ENCODE assay signal across 14 mouse cellular contexts in the genomic region with DNA sequence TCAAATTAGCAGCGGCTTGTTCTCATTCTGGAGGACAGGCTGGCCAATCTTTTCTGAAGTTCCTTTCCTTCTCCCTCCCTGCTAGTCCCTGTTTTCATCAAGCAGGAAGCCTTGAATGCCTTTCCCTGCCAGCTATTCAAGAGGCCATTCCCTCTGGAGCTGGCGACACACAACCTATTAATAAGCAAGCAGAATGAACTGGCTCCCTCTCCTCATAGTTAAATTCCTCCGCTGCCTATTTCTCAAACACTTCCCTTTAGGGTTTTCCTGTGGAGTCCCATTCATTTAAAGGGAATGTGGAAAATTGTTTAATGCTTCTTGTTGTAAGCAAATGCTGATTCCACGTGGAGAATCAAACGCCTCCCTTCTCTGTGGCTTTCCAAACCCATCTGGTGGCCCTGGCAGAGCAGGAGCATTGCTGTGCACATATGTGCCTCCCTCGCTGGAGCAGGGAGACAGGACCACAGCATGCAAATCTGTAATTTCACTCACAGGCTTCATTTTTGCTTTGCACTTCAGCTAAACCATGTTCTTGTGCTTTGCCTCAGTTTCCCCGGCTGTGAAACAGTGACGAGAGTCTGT.
A peak's percentile ranks its signal among the peaks of the same experiment; 100 is the strongest.
DNase-seq lines count a peak whose midpoint lies in the region; ATAC-seq lines count a peak whose summit lies in the region.
"Had no signal": no experiment of that assay in that cellular context is flagged by ENCODE, and none has a peak within 500 bp of the region (broad histone marks: within the 10 kb centered on the region; RNA-seq: fewer than 3 reads in every experiment).

No protein-coding gene starts in this region.

- H3K4me2 ChIP-seq in forebrain, embryonic 14.5 days (ENCODE audit: low read length) = no peak overlapping the region
- H3K4me2 ChIP-seq in forebrain, embryonic 12.5 days = no peak overlapping the region
- H3K4me2 ChIP-seq in limb, embryonic 12.5 days = no peak overlapping the region
- no peak overlapping the region for H3K4me2 ChIP-seq in neural tube, embryonic 15.5 days
- H3K4me2 ChIP-seq: liver, embryonic 15.5 days had no signal

- H3K36me3 ChIP-seq in forebrain, embryonic 14.5 days (ENCODE audit: control insufficient read depth, insufficient read depth, low read length) = no peaks in the 10 kb centered on the region
- no peaks in the 10 kb centered on the region for H3K36me3 ChIP-seq in forebrain, embryonic 12.5 days (replicated peaks)
- H3K36me3 ChIP-seq in limb, embryonic 12.5 days = no peaks in the 10 kb centered on the region
- H3K36me3 ChIP-seq in limb, embryonic 10.5 days = no peaks in the 10 kb centered on the region
- no peaks in the 10 kb centered on the region for H3K36me3 ChIP-seq in neural tube, embryonic 15.5 days
- H3K36me3 ChIP-seq: liver, embryonic 15.5 days had no signal

- H3K9ac ChIP-seq in forebrain, embryonic 14.5 days (ENCODE audit: low read length) = no peak overlapping the region
- no peak overlapping the region for H3K9ac ChIP-seq in forebrain, embryonic 12.5 days
- H3K9ac ChIP-seq in limb, embryonic 12.5 days (replicated peaks) = no peak overlapping the region
- H3K9ac ChIP-seq in neural tube, embryonic 15.5 days (replicated peaks) = no peak overlapping the region
- H3K9ac ChIP-seq: liver, embryonic 15.5 days had no signal

- H3K9me3 ChIP-seq in forebrain, embryonic 14.5 days (replicated peaks; ENCODE audit: control insufficient read depth, low read length) = no peaks in the 10 kb centered on the region
- H3K9me3 ChIP-seq in forebrain, embryonic 12.5 days = 0 out of 2 replicates have a peak, but pooled peaks cover 3% of the 10 kb centered on the region
- H3K9me3 ChIP-seq in limb, embryonic 12.5 days = peaks cover 6% of the 10 kb centered on the region; the same call in 1 of the 2 replicates
- no peaks in the 10 kb centered on the region for H3K9me3 ChIP-seq in limb, embryonic 10.5 days (replicated peaks)
- no peaks in the 10 kb centered on the region for H3K9me3 ChIP-seq in neural tube, embryonic 15.5 days (replicated peaks)
- H3K9me3 ChIP-seq: liver, embryonic 15.5 days had no signal

- no peak overlapping the region for H3K4me3 ChIP-seq in forebrain, embryonic 14.5 days (ENCODE audit: low read depth, low read length)
- H3K4me3 ChIP-seq in forebrain, embryonic 12.5 days (replicated peaks) = no peak overlapping the region
- H3K4me3 ChIP-seq in limb, embryonic 12.5 days (replicated peaks) = no peak overlapping the region
- no peak overlapping the region for H3K4me3 ChIP-seq in limb, embryonic 10.5 days
- no peak overlapping the region for H3K4me3 ChIP-seq in neural tube, embryonic 15.5 days (replicated peaks)
- H3K4me3 ChIP-seq: left cerebral cortex, adult 2 months; liver, embryonic 15.5 days had no signal

- H3K27me3 ChIP-seq in forebrain, embryonic 14.5 days (replicated peaks; ENCODE audit: control insufficient read depth, insufficient read depth, low read length) = no peaks in the 10 kb centered on the region
- H3K27me3 ChIP-seq in forebrain, embryonic 12.5 days = 0 out of 2 replicates have a peak, but pooled peaks cover 3% of the 10 kb centered on the region
- no peaks in the 10 kb centered on the region for H3K27me3 ChIP-seq in limb, embryonic 12.5 days
- peaks cover 7% of the 10 kb centered on the region; the same call in 1 of the 2 replicates for H3K27me3 ChIP-seq in limb, embryonic 10.5 days (ENCODE audit: low read depth, poor library complexity, severe bottlenecking)
- no peaks in the 10 kb centered on the region for H3K27me3 ChIP-seq in neural tube, embryonic 15.5 days (replicated peaks)
- H3K27me3 ChIP-seq: liver, embryonic 15.5 days had no signal

- no peak overlapping the region for H3K27ac ChIP-seq in forebrain, embryonic 14.5 days (ENCODE audit: low read depth, low read length)
- no peak overlapping the region for H3K27ac ChIP-seq in forebrain, embryonic 12.5 days
- peak overlapping the region; percentile 69 for H3K27ac ChIP-seq in limb, embryonic 12.5 days
- no peak overlapping the region for H3K27ac ChIP-seq in limb, embryonic 10.5 days
- 0 out of 2 replicates have a peak overlapping the region, but pooled peaks have one; percentile 7 for H3K27ac ChIP-seq in neural tube, embryonic 15.5 days (replicated peaks)
- H3K27ac ChIP-seq: left cerebral cortex, adult 2 months; liver, embryonic 15.5 days had no signal

- no peaks in the 10 kb centered on the region for H3K4me1 ChIP-seq in forebrain, embryonic 14.5 days (ENCODE audit: control insufficient read depth, insufficient read depth, low read length)
- peaks cover 13% of the 10 kb centered on the region; the same call in 1 of the 2 replicates for H3K4me1 ChIP-seq in forebrain, embryonic 12.5 days
- H3K4me1 ChIP-seq in limb, embryonic 12.5 days (replicated peaks) = peaks cover 14% of the 10 kb centered on the region
- peaks cover 12% of the 10 kb centered on the region for H3K4me1 ChIP-seq in limb, embryonic 10.5 days
- H3K4me1 ChIP-seq in neural tube, embryonic 15.5 days = peaks cover 25% of the 10 kb centered on the region
- H3K4me1 ChIP-seq: liver, embryonic 15.5 days had no signal

- whole genome bisulfite sequencing in forebrain, embryonic 14.5 days = 42% methylated on average over 8 of the region's 8 CpGs
- 57% methylated on average over 8 of the region's 8 CpGs for WGBS in forebrain, embryonic 12.5 days
- 65% methylated on average over 8 of the region's 8 CpGs for WGBS in limb, embryonic 12.5 days
- WGBS in limb, embryonic 10.5 days = 89% methylated on average over 8 of the region's 8 CpGs
- 54% methylated on average over 8 of the region's 8 CpGs for WGBS in neural tube, embryonic 15.5 days

- no peak for ATAC-seq in forebrain, embryonic 14.5 days
- no peak for ATAC-seq in forebrain, embryonic 12.5 days (ENCODE audit: low FRiP score)
- no peak for ATAC-seq in limb, embryonic 12.5 days (ENCODE audit: insufficient number of reproducible peaks, insufficient read depth, low FRiP score, low TSS enrichment, low read depth)
- ATAC-seq in neural tube, embryonic 15.5 days (ENCODE audit: low FRiP score) = no peak

- peak; percentile 58 for DNase-seq in forebrain, embryonic 14.5 days (ENCODE audit: low spot score)
- DNase-seq in limb, embryonic 10.5 days (ENCODE audit: low spot score) = no peak
- peak; percentile 23 to 46 for DNase-seq in layer of hippocampus, postnatal 10 days (ENCODE audit: low spot score in 2 of 2)
- DNase-seq in gastrocnemius, adult 8-10 months (ENCODE audit: low spot score in 2 of 2) = no peak
- no peak for DNase-seq in urinary bladder, postnatal 25 days (ENCODE audit: low spot score)
- DNase-seq: embryo, embryonic 11 days; heart, postnatal 36 days; kidney, adult 18-20 months; thymus, postnatal 36 days had no signal

Comparison
In these comparisons a context has a peak if more than half of its experiments do, and no peak if none do; other contexts are left out.
1. H3K27ac ChIP-seq: peak in limb, embryonic 12.5 days (single experiment) and neural tube, embryonic 15.5 days (single experiment); none in forebrain, embryonic 14.5 days (single experiment), forebrain, embryonic 12.5 days (single experiment) and limb, embryonic 10.5 days (single experiment).
2. DNase-seq: peak in forebrain, embryonic 14.5 days (single experiment) and layer of hippocampus, postnatal 10 days (2 of 2); none in limb, embryonic 10.5 days (single experiment), gastrocnemius, adult 8-10 months (0 of 2) and urinary bladder, postnatal 25 days (single experiment).